Mouse (Mus musculus): Measurements from ENCODE around the gene Cabp7.

DNA sequence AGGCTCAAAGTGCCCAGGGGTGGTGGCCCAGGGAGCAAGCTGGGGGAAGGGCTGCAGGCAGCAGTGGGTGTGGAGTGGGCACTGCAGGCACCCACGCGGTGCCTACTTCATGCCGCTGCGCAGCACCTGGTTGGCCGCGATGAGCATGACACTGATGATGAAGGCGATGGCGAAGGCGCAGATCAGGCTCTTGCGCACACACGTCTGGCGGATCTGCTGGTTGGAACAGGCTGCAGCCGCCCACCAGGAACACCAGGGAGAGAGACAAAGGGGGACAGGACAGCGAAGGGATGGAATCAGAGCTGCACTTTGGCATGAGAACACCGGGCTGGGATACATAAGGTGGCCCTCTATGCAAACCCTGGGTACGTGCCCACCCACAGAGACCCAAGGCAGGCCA is 7.9 kb downstream of the Cabp7 start:
- TF ChIP-seq CTCF (IDR thresholded peaks at IDR 0.05; ENCODE audit: control insufficient read depth, insufficient read depth, low read length) (no peak), POLR2A (IDR thresholded peaks at IDR 0.05; ENCODE audit: borderline replicate concordance, control insufficient read depth, low read depth, low read length) (no peak)

Data from bone marrow, adult 2 months (tissue).